Mouse (Mus musculus) testis, adult 2 months (tissue): Measurements from ENCODE around the gene Nsd2.

ENCODE experiments used
- CTCF ChIP-seq: fragments of 200-500 bp; IDR thresholded peaks from 2 replicates; pipeline ENCODE4 v1.5.1; 2012; ENCODE audit warnings: low read depth, mild to moderate bottlenecking, inconsistent platforms, low read length, moderate library complexity; ENCODE audit not compliant: control insufficient read depth, insufficient read depth, insufficient replicate concordance
- POLR2A ChIP-seq: fragments of 200-500 bp; IDR thresholded peaks from 2 replicates; pipeline ENCODE4 v1.6.1; 2012; ENCODE audit warnings: low read depth, mild to moderate bottlenecking, inconsistent platforms, low read length, moderate library complexity; ENCODE audit not compliant: control insufficient read depth

GRCm38 (mm10) chr5:33937230-33937629 lies 116.7 kb downstream of the Nsd2 start:
- TF ChIP-seq POLR2A (no peak), CTCF (no peak)
